Mouse (Mus musculus) left cerebral cortex, postnatal 4 days (tissue): ENCODE measurements at regions not wholly inside any gene's neighbourhood (a gene's known extent, or its start where the extent isn't known, plus 50 kb on each side); places are given as distances from the start of the nearest gene placed in this dataset.

Experiments used
- DNase-seq: peaks from one replicate; pipeline ENCODE4 v3.0.0-alpha.2; 2022
- intact Hi-C: fragments of 180-260 bp; cut with DNase I; formaldehyde crosslinking; loops from one replicate; pipeline ENCODE4 v1.15.1; 2025

DNA sequence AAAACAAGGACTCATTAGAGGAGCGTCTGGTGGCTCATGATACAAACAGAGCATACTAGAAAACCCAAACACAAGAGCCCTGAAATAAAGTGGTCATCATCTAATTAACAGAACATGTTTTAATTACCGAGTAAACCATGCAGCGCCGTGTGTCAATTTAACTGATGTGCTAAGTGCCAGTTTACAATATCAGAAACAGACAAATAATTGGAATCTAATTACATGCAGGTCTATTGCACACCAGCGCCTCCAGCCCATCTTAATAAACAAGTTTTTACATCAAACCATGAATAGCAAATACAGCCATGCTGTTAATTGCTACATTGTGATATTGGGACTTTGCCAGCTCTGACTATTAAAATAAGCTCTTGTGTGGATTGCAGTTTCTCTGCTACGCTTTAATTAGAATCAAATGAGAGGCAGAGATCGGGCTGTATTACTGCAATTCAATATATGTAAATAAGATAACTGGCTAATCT lies 425.3 kb upstream of the Gm765 start:
- no peak for DNase-seq

GRCm38 (mm10) chr6:98754487-98754886 lies 411.9 kb upstream of the Gm765 start:
- intact Hi-C loops: no loop called here

More for the DNA sequence above, 425.3 kb upstream of the Gm765 start:
- intact Hi-C loops: no loop called here

DNA sequence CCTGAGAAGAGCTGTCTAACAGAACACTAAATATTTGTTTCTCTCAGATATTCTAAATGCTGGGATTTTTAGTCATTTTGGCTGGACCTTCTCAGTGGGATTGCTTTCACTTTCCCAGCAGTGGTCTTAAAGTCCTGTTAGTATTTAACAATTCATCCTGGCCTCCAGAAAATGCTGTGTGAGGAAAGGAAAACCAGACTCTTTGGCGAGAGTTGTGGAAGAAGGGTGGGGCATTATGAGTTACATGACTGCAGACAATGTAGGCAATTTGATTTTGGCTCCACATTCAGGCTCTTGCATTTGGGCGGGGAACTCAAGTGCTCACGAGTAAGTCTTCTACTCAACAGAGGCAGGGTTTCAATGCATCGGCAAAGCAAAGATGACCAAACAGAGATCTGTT lies 406.1 kb upstream of the Gm765 start:
- intact Hi-C loops: no loop called here
- no peak for DNase-seq

More at GRCm38 (mm10) chr6:98754487-98754886, 411.9 kb upstream of the Gm765 start:
- no peak for DNase-seq

DNA sequence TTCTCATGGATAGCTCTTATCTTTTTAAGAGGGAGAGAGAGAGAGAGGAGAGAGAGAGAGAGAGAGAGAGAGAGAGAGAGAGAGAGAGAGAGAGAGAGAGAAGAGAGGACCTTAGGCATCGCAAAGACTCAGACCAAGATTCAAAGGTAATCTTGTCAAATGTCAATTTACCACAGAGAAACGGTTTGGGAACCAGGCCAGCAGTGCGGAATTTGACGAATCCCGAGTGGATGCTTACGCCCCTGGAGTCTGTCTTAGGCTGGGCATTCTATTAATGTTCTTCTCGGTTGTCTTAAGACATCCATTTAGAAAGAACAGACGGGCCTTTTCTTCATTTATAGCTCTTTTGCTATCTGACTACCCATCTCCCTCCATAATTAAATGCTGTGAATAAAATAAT lies 404.4 kb upstream of the Gm765 start:
- intact Hi-C loops: no loop called here
- no peak for DNase-seq

- no peak for DNase-seq
- intact Hi-C loops: no loop called here
Observed at GRCm38 (mm10) chr6:98740447-98740846, 397.9 kb upstream of the Gm765 start.

DNA sequence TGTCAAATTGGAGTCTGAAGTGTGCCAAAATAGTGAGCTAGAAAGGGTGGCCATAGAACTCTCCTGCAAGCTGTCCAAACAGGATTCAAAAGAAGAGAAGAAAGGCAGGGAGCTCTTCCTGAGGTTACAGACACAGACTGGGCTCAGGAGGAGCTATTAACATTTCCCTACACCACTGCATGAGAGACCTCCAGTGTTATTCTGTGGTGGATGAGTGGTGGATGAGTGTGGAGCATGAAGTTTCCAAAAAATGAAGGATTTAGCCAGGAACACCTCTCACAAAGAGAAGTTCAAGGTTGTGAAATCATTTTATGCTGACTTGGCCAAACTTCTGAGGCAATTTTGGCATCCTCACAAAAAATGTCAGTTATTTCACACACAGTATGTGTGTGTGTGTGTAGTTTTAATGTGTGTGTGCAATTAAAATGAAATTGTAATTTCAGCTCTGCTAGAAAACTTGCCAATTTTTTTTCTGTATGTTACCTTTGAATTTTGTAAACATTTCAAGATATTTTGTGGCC lies 388.5 kb upstream of the Gm765 start:
- no peak for DNase-seq
- intact Hi-C loops: no loop called here

DNA sequence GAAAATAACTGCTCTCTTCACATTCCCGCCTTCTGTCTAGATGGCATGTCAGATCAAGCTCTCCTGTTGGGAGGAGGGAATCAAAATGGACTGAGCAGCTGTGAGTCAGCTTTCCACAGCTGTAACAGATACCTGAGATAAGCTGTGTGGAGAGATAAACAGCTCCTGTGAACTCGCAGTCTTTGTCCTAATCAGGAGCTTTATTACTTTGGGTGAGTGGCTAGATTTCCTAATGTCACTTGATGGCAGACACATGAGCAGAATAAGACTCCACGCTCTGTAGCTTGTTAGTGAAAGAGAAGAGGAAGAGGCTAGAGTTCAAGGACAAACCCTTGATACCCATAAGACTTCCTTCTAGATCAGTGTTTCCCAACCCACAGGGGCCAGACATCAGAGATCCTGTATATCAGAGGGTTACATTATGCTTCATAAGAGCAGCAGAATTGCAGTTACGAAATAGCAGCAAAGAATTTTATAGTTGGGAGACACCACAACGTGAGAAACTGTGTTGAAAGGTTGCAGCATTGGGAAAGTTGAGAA lies 384.1 kb upstream of the Gm765 start:
- intact Hi-C loops: no loop called here
- no peak for DNase-seq

DNA sequence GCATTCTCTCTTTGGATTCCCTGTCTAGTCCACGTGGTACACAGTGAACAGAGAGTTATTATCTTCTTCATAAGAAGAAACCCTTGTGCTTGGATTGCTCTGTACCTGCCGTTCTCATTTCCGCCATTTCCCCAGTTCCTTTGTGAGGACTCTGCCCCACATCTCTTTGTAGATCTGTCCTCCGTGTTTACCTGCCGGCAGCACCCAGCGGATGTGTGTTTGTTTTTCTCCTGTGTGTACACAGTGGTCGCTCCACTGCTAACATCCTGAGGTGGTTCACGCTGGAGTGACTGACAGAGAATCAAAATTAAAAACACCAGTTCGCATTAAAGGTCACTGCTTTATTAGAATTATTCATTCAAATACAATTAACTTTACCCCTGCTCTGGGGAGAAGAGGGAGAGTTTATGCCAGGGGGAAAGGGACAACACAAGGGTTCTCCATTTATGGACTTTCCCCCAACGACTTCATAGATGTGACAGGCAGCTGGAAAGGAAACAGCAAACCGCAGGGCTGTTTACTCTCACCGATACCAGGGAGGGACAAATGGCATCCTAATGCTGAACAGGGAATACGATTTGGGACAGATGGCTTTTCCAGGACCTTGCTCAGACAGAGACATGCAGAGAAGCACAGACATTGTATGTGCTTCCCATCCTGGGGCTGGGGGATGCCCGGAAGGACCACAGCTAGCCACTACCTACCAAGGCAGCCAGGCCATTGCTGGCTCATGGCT lies 362.5 kb upstream of the Gm765 start:
- intact Hi-C loops: no loop called here
- DNase-seq: no peak

DNA sequence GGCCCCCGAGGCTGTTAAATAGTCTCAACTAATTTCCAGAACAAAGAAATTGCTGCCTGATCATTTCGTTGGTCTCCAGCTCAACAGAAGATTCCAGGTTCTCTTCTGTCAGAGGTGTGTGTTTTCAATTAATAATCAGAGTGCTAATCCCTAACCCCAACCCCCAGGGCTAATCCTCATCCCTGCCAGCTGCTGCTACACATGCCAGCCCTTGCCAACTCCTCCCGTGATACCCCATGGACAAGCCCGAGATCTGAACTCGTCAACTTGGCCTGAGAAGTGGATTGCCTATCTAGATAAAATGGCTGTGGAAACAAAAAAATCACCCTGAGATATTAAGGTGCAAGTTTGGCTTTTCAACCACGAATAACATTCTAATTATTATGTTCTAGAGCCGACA lies 355.0 kb upstream of the Gm765 start:
- peak; percentile 9 for DNase-seq
- intact Hi-C loops: no loop called here

DNA sequence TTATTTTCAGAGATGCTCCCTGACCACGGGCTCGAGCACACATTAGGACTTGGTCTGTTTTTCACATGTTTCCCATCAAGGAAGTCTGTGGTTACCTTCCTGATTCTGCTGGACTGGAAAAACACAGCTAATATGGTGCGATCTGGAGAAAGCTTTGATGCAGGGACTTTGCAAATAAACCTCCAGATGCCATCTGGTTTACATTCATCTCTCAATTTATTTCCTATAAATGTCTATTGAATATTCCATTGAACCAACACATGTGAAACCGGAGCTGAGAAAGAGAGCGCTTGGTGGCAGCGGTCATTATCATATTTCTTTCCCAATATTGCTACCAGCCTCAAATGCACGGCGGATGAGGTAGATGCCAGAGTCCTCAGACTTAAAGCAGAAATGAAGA lies 350.9 kb upstream of the Gm765 start:
- no peak for DNase-seq
- intact Hi-C loops: no loop called here

GRCm38 (mm10) chr6:98690133-98690532 lies 347.6 kb upstream of the Gm765 start:
- intact Hi-C loops: no loop called here
- DNase-seq: no peak

DNA sequence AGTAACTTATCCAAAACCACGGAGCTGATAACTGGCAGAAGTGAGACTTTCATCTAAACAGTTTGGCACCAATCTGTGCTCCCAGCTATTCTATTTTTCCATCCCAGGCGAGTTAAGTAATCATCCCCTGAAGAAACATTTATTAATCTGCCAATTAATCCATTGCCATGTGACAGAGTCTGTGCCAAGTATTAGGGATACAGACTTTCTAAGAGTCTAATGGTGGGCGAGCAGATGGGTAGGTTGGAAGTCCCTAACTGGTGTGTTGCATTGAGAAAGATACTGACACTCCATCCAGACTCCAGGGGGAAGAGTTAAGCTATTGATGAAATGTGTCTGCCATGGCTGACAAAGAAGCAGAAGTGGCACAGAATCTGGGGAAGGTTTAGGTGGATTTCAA lies 346.8 kb upstream of the Gm765 start:
- intact Hi-C loops: no loop called here
- DNase-seq: no peak

DNA sequence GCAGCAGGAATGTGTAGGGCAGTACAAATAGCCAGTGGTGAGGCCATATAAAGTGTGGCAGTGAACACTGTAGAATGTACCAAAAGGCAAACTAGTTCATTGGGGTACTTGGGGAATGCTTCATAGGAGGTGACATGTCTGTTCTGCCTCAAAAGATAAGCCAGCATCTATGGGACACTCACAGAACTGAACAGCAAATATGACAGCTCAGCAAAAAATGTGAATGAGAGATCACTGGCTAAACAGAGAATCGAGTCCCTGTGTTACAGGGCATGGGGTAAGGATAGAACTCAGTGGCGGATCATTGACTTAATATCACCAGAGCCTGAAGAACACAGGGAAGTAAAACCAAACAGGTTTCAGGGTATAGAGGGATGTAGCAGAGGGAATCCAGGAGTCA lies 346.1 kb upstream of the Gm765 start:
- intact Hi-C loops: no loop called here
- no peak for DNase-seq

DNA sequence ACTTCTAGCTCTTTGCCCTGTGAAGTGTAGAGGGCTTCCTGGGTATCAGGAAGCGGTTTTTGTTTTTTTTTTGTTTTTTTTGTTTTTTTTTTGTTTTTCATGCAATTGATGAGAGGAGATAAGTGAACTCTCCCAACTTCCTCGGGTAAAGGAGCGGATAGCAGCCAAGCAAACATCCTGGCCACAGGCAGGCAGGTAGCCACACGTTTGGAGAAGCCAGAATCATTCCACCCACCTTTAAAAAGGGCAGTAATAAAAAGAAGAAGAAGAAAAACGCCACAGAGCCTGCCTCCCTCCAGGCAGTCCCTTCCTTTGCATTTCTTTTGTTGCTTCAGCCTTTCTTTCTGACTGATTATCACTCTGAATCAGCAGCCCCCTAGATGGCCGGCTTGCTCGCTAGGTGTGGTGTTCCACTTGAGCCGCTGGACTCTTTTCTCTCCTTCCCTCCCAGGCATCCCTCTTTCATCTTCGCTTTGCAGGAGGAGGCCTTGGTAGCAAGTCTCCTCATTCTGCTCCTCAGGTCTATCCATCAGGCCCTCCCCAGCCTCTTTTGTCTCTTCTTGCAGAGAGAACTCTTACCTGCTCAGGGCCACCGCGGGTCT lies 323.9 kb upstream of the Gm765 start:
- intact Hi-C loops: no loop called here
- no peak for DNase-seq

DNA sequence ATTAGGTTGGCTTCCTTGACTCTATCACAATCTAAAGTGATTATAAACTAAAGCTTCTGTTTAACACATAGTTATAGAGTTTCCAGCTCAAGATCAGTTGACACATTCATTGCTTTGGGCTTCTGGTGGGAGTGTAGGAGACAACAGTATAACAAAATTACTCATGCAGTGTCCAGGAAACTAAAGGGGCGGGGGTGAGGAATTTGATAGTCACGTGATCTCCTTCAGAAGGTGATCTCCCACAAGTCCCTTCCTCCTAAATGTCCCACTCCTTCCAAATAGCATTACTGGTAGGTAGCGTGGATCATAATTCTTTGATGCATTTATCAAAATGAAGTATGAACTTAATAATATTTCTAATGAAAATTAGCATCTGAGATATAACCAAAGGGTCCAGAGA lies 309.3 kb upstream of the Gm765 start:
- intact Hi-C loops: no loop called here

DNA sequence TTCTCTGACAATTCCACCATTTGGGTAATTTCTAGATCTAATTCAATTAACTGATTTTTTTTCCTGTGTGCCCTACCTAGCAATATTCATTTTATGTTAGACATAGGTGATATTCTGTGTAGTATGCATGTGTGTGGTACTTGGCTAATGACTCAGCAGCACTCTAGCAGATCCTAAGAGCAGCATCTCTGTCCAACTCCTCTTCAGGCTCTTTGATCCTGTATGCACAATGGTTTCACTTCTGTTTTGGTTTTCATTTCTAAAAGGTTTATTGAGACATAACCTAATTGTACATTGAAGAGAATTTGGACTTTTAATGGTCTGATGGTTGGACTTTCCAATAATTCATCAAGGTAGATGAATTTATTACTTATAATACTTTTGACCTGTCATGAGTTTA lies 308.8 kb upstream of the Gm765 start:
- intact Hi-C loops: no loop called here
- DNase-seq: no peak

More for the DNA sequence above, 309.3 kb upstream of the Gm765 start:
- no peak for DNase-seq

DNA sequence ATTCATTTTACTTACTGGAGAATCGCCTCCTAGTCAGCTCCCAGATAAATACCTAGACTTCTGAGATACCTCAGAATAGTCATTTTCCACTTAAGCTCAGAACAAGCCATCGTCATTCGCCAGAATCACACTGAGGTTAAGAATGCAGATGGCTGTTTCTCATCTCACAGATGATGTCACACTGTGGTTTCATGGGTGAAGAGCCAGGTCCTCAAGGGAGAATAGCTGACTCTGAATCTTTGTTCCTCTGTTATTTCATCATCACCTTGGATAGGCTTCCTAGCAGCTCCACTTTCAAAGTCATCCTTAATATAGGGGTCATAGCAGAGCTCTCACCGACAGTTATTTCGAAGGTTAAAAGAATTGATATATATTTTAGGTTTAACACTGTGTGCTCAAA lies 297.8 kb upstream of the Gm765 start:
- no peak for DNase-seq
- intact Hi-C loops: no loop called here

DNA sequence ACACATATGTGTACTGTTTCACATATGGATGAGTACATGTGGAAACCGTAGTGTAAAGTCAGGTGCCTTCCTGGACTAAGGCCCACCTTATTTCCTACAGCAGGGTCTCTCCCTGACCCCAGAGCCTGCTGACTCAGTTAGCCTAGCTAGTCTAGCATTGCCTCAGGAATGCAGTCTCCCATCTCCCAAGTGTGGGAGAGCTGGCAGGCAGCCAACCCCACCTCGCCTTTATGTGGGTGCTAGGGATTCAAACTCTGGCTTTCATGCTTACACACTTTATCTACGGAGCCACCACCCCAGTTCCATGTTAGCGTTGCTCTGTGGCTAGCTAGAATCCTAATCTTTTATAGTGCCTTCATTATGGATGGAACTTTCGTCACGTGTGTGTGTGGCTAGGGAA lies 293.3 kb upstream of the Gm765 start:
- intact Hi-C loops: no loop called here
- DNase-seq: no peak

DNA sequence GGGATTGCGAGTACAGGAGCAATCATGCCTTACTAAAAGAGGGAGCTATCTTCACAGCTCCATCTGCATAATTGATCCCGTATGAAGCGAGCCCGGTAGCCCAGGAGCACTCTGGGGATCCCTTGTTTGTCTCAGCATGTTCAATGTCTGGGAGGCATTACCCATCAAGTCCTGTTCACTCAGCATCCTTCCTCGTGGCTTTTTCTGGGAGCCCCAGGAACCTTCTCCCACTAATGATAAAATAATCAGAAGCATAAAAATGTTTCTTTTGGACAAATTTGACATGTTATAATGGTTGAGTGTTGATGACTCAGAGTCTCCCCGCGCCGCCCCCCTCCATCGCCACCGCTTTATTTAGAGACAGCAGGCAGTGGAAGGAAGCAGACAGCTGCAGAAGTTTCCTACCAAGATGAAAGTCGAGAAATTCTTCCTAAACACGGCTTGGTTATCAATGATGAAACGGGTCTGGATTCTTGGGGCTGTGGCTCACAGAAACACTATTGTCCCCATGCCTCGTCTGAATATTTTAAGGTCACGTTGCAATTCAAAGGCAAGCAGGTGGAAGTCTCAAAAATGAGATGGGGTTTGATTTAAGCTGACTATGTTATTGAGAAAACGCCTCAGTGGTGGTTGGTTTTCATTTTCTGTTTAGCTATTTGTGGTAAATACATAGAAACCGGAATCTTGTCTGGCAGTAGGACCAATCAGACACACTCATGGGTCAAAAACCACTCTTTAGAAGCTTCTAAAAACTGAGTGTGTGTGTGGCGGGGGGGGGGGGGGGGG lies 289.9 kb upstream of the Gm765 start:
- intact Hi-C loops: no loop called here
- no peak for DNase-seq

DNA sequence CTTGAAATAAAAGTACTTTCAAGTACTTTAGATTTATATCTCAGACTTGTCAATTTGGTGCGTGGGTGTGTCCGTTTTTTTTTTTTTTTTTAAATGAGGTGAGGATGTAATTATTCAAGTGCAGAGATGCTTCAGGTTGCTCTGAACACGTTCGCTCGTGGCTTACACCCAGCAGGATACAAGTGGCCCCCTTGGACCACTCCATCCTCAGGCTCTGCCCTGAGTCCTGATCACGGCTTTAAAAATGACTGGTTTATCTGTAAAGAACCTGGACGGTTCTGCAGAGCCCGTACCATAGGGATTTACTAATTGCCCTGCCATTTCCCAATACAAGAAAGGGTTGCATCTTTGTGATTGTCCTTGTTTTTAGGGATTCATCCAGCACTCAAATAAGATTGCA lies 288.7 kb upstream of the Gm765 start:
- intact Hi-C loops: no loop called here
- no peak for DNase-seq

DNA sequence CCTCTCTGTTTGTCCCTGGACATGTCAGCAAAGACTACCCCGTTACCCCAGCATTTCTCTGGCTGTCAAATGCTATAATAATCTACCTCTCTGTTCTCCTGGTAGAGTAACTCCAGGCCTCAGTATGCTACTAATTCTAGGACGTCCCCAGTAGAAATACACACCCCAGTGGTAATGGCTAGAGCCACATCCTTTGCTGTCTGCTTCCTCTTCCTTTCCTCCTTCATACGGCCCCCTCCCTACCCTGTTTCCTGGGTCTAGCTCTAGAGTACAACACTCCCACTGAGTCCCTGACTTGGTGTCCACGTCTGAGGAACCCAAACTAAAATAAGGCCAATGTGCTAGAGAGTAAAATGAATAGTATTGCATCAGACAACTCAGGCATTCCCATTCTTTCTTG lies 287.1 kb upstream of the Gm765 start:
- intact Hi-C loops: no loop called here

More for the DNA sequence above, 287.1 kb upstream of the Gm765 start:
- no peak for DNase-seq
